Mouse (Mus musculus) embryonic facial prominence, embryonic 11.5 days (tissue): ENCODE data around the gene Cwc22. TPM values are rescaled to one million over a fixed set of nuclear protein-coding genes. Genes with fewer than 3 reads are reported as not detected.
A peak's percentile ranks its signal among the peaks of the same experiment; 100 is the strongest.

ENCODE experiments used
- ATAC-seq: fragments of 200-750 bp; cut with Nextera tagmentation; replicated peaks from 2 replicates; pipeline ENCODE4 v1.8.0; 2017; ENCODE audit warnings: low read depth; ENCODE audit not compliant: insufficient number of reproducible peaks, low FRiP score, low TSS enrichment
- DNase-seq: peaks from one replicate; pipeline ENCODE4 v3.0.0-alpha.2; 2015; ENCODE audit warnings: low spot score
- H3K27ac ChIP-seq: fragments of 300-500 bp; sonication (generic); replicated peaks from 2 replicates; pipeline ENCODE4 v1.5.1; 2014; ENCODE audit warnings: mild to moderate bottlenecking, low read depth, low read length, control low read depth
- H3K27me3 ChIP-seq: fragments of 300-500 bp; sonication (generic); 2 replicates; pipeline ENCODE4 v1.6.1; 2014; ENCODE audit warnings: mild to moderate bottlenecking, low read length, moderate library complexity, mixed read lengths; ENCODE audit not compliant: control insufficient read depth, insufficient read depth
- H3K36me3 ChIP-seq: fragments of 300-500 bp; sonication (generic); replicated peaks from 2 replicates; pipeline ENCODE4 v1.6.1; 2014; ENCODE audit warnings: low read depth, mild to moderate bottlenecking, low read length, moderate library complexity, mixed read lengths; ENCODE audit not compliant: control insufficient read depth, insufficient read depth
- H3K4me1 ChIP-seq: fragments of 300-500 bp; sonication (generic); 2 replicates; pipeline ENCODE4 v1.6.1; 2014; ENCODE audit warnings: low read length, mixed read lengths; ENCODE audit not compliant: control insufficient read depth, insufficient read depth
- H3K4me2 ChIP-seq: fragments of 300-500 bp; sonication (generic); 2 replicates; pipeline ENCODE4 v1.6.1; 2014; ENCODE audit warnings: low read depth, mild to moderate bottlenecking, control low read depth, low read length, moderate library complexity
- H3K4me3 ChIP-seq: fragments of 300-500 bp; sonication (generic); 2 replicates; pipeline ENCODE4 v1.5.1; 2014; ENCODE audit warnings: low read depth, low read length, control low read depth
- H3K9ac ChIP-seq: fragments of 300-500 bp; sonication (generic); replicated peaks from 2 replicates; pipeline ENCODE4 v1.6.1; 2014; ENCODE audit warnings: mild to moderate bottlenecking, control low read depth, low read length
- H3K9me3 ChIP-seq: fragments of 300-500 bp; sonication (generic); replicated peaks from 2 replicates; pipeline ENCODE4 v1.6.1; 2016; ENCODE audit warnings: mild to moderate bottlenecking, low read length, inconsistent platforms, mixed read lengths; ENCODE audit not compliant: control insufficient read depth
- WGBS: fragments of 180-500 bp; shearing (Covaris S2); extraction: QIAGEN DNeasy Blood & Tissue Kit; methylation state at CpG from one replicate; pipeline ENCODE4 v1.1.7; 2014; 5-methylcytosine and 5-hydroxymethylcytosine counted together
- polyA plus RNA-seq: library from polyadenylated mRNA; unstranded; fragments of >200 nt; fragmentation: Nextera tagmentation; extraction: Ambion mirVana; gene quantifications from 2 replicates; pipeline ENCODE4 v1.2.1, GENCODE M21; 2014

Gene Cwc22
- polyA plus RNA-seq = 36.8 and 41.5 TPM in 2 replicates

- H3K9ac ChIP-seq = peak within 1 kb of the TSS; percentile 96
- no peaks in the 10 kb centered on the region for H3K27me3 ChIP-seq
- H3K4me2 ChIP-seq = peak within 1 kb of the TSS; percentile 74
- ATAC-seq (peak; percentile 86), DNase-seq (peak; percentile 97)
- no peaks in the 10 kb centered on the region for H3K36me3 ChIP-seq
- no peaks in the 10 kb centered on the region for H3K4me1 ChIP-seq
- no peaks in the 10 kb centered on the region for H3K9me3 ChIP-seq
- WGBS = under 1% methylated on average over 51 of the region's 55 CpGs
- H3K27ac ChIP-seq = peak within 1 kb of the TSS; percentile 72
- peak within 1 kb of the TSS; percentile 75 for H3K4me3 ChIP-seq
These were observed at the start of gene Cwc22 for GRCm38 (mm10) chr2:77945596-77946485. TSS of gene Cwc22 (minus strand) at chr2:77946375.

- H3K27ac ChIP-seq = no peak overlapping the region
- 75% methylated on average over 4 of the region's 4 CpGs for WGBS
- no peak overlapping the region for H3K4me2 ChIP-seq
- H3K9ac ChIP-seq = no peak overlapping the region
- H3K4me3 ChIP-seq = no peak overlapping the region
- no peaks in the 10 kb centered on the region for H3K27me3 ChIP-seq
- H3K36me3 ChIP-seq = no peaks in the 10 kb centered on the region
- ATAC-seq = no peak
- DNase-seq = no peak
- no peaks in the 10 kb centered on the region for H3K4me1 ChIP-seq
- no peaks in the 10 kb centered on the region for H3K9me3 ChIP-seq
These were observed 47.7 kb upstream of the Cwc22 start for GRCm38 (mm10) chr2:77993727-77994401.

GRCm38 (mm10) chr2:77992951-77993604, 46.9 kb upstream of the Cwc22 start:
- Histone ChIP-seq H3K9ac (no peak overlapping the region), H3K4me3 (no peak overlapping the region), H3K27me3 (no peaks in the 10 kb centered on the region), H3K9me3 (no peaks in the 10 kb centered on the region), H3K27ac (no peak overlapping the region), H3K4me1 (no peaks in the 10 kb centered on the region), H3K36me3 (no peaks in the 10 kb centered on the region), H3K4me2 (no peak overlapping the region)
- 78% methylated on average over 3 of the region's 3 CpGs for WGBS
- DNase-seq (no peak), ATAC-seq (no peak)

GRCm38 (mm10) chr2:77990820-77991219, 44.6 kb upstream of the Cwc22 start:
- Histone ChIP-seq H3K4me3 (no peak overlapping the region), H3K9ac (no peak overlapping the region), H3K4me1 (no peaks in the 10 kb centered on the region), H3K9me3 (no peaks in the 10 kb centered on the region), H3K4me2 (no peak overlapping the region), H3K27me3 (no peaks in the 10 kb centered on the region), H3K27ac (no peak overlapping the region), H3K36me3 (no peaks in the 10 kb centered on the region)
- 62% methylated on average over 2 of the region's 2 CpGs for WGBS
- DNase-seq = no peak
- no peak for ATAC-seq

GRCm38 (mm10) chr2:77990121-77990520, 43.9 kb upstream of the Cwc22 start:
- Histone ChIP-seq H3K4me2 (no peak overlapping the region), H3K27me3 (no peaks in the 10 kb centered on the region), H3K4me3 (no peak overlapping the region), H3K4me1 (no peaks in the 10 kb centered on the region), H3K9ac (no peak overlapping the region), H3K27ac (no peak overlapping the region), H3K36me3 (no peaks in the 10 kb centered on the region), H3K9me3 (no peaks in the 10 kb centered on the region)
- DNase-seq (no peak), ATAC-seq (no peak)

GRCm38 (mm10) chr2:77989390-77989789, 43.2 kb upstream of the Cwc22 start:
- H3K9me3 ChIP-seq = no peaks in the 10 kb centered on the region
- no peak overlapping the region for H3K4me2 ChIP-seq
- no peaks in the 10 kb centered on the region for H3K27me3 ChIP-seq
- no peak overlapping the region for H3K4me3 ChIP-seq
- H3K4me1 ChIP-seq = no peaks in the 10 kb centered on the region
- 68% methylated on average over 1 of the region's 1 CpGs for WGBS
- DNase-seq (no peak), ATAC-seq (no peak)
- H3K36me3 ChIP-seq = no peaks in the 10 kb centered on the region
- H3K27ac ChIP-seq = no peak overlapping the region
- H3K9ac ChIP-seq = no peak overlapping the region

GRCm38 (mm10) chr2:77985991-77986730, 40.0 kb upstream of the Cwc22 start:
- ATAC-seq = no peak
- WGBS = 71% methylated on average over 2 of the region's 2 CpGs
- no peak overlapping the region for H3K4me3 ChIP-seq
- H3K27me3 ChIP-seq = no peaks in the 10 kb centered on the region
- no peak overlapping the region for H3K9ac ChIP-seq
- H3K27ac ChIP-seq = no peak overlapping the region
- DNase-seq = no peak
- H3K4me2 ChIP-seq = no peak overlapping the region
- no peaks in the 10 kb centered on the region for H3K4me1 ChIP-seq
- no peaks in the 10 kb centered on the region for H3K9me3 ChIP-seq
- H3K36me3 ChIP-seq = no peaks in the 10 kb centered on the region
